Mouse (Mus musculus) retina, postnatal 1 day (tissue): ENCODE results near the gene Lrp1.

Experiments
- DNase-seq: peaks from one replicate; pipeline ENCODE4 v3.0.0-alpha.2; 2012

Lrp1 gene

DNA sequence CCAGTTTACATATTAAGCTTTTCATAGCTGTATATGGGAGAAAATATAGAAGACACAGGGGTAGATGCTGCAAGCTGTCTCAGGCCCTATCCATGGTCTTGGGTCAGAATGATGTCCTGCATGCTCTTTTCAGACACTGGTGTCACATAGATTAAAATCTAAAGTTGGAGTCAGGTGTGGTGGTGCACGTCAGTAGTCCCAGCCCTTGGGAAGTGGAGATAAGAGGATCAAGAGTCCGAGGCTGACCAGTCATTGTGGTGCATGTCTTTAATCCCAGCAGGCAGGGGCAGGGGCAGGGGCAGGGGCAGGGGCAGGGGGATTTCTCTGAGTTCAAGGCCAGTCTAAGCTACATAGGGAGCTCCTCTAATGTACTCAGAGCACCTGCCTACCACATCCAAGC, 24.8 kb upstream of the Lrp1 start:
- DNase-seq: no peak

DNA sequence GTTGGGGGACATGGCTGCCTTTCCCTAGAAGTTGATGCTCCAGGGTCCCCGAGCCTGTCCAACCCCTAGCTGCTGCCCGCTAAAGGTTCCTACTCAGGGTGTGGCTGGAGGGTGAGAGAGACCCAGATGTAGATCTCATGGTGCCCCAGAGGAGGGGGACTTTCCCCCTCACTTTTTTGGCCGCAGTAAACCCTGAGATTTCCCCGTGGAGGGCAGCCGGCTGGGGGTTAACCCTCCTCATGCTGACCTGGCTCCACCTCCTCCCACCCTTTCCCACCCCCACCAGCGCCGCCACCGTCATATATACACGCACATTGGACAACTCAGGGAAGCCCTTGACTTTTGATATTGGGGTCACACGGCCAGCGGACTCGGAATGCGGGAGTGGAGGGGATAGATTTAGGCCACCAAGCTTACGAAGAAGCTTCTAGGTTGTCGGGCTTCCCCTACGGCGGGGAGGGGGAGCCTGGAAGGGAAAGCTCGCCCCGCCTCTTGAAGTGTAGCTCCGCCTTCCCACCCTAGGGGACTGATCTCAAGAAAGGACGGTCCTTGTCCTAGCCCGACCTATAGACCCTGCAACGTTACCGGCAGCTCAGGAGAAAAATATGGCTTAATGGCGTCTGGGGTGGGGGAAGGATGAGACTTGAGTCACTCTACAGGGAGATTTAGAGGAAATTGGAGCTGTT, 22.7 kb upstream of the Lrp1 start:
- DNase-seq: peak; percentile 77

DNA sequence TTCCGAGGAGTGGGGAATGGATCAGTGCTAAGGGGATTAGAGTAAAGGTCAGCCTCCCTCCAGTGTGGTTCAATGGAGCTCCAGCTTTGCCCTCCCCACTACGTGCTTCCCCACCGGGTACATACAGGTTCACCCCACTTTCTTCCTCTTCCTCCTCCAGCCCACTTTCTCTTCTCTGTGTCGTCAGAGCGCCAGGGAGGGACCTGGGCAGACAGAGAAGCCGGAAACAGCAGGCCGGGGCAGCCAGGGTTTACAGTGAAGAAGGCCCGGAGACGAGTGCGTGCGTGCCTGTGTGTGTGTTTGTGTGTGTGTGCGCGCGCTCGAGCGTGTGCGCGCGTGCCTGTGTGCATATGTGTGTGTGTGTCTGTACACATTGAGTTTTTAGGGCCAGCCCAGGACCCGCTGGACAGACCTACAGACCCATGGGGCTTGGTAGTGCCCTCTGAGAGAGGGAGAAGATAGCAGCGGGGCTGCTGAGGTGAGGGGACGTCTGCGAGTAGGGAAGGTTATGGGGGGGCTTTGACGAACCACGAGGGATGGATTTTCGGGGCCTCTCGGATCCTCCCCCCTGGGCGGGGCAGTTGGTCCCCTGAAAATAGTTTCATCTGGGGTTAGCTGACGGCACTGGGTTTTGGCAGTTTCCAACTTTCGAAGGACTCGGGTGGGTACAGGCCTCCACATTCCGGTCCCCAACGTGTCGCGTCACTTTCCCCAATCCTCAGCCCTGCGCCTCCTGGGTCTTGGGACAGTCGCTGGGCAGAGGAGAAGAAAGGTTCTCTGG, 22.0 kb upstream of the Lrp1 start, which contains the start of gene Stat6:
Gene Stat6, plus strand, starts transcription at position 215 of the 781 bp plus-strand sequence.
- DNase-seq: peak; percentile 64

DNA sequence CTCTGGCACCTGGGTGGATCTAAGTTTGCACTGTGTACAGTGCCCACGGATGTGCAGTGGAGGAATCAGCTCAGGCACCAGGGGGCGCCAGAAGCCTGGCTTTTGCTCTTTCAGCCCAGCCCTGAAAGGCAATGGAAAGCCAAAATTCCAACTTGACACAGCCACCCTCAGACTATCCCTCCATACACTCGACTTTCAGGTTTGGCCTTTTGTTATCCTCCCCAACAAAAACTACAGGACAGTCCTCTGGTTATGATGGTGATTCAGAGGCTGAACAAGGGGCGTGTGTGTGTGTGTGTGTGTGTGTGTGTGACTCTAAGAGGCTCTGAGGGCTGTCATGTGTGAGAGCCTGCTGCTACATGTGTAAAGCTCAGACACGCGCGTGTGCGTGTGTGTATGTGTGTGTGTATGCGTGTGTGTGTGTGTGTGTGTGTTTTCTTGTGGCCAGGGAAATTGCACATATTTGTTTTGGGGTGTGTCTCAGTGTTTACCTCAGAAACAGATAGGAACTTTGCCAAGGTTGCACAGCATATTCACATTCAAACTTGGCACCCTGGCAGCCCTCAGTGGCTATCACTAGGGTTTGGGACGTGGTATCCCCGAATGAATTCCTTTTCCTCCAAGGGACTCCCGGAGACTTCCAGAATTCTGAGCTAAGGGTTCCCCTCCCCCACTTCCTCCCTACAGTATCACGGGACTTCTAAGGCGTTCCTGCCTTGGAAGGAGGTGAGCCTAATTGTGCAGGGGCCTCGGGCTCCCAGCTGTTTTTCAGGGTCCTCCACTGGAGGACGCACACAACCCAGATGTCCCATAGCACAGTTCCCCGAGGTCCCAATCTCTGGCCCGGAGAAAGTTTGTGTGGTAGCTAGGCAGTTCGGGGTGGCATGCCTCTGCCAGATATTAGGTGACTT, 21.2 kb upstream of the Lrp1 start:
- DNase-seq: peak; percentile 82

DNA sequence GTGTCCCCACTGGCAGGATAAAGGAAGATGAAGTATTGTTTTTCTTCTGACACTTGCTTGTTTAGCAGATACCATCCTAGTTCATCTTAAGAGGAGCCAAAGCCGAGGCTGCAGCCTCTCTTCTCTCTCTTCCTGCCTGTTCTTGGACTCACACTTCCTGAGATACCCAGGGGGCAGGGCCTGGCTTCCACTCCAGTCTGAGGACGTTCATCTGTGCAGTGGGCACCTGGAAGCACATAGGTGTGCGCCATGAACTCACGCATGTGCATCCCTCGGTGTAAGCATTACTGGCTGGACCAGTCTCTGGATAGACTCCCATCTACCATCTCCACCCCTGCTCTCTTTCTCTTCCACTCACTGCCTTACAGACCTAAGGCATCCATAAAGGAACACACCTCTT, 19.5 kb upstream of the Lrp1 start:
- DNase-seq: no peak

DNA sequence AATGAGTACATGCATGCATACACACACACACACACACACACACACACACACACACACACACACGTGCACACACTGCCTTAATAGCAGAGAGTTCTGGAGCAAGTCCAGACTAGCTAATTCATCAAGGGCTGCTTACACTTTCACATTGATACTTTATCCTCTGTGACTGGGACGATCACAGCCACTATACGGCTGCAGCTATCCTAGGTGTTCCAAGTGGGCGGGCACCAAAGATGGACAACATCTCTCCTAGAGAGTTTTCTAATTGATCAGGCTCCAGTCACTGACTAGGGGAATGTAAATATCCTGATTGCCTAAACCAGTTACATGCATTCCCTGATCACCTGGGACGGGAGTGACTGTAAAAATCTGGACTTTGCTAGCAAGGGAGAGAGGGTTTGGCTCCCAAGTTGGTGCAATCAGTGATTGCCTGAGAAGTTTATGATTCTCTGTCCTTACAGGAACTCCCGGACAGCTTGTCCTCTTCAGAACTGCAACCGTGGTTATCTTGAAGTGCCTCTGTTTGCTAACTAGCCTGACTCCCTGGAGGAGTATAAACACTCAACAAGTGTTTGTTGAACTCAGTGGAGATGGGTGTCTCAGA, 11.8 kb upstream of the Lrp1 start:
- no peak for DNase-seq

DNA sequence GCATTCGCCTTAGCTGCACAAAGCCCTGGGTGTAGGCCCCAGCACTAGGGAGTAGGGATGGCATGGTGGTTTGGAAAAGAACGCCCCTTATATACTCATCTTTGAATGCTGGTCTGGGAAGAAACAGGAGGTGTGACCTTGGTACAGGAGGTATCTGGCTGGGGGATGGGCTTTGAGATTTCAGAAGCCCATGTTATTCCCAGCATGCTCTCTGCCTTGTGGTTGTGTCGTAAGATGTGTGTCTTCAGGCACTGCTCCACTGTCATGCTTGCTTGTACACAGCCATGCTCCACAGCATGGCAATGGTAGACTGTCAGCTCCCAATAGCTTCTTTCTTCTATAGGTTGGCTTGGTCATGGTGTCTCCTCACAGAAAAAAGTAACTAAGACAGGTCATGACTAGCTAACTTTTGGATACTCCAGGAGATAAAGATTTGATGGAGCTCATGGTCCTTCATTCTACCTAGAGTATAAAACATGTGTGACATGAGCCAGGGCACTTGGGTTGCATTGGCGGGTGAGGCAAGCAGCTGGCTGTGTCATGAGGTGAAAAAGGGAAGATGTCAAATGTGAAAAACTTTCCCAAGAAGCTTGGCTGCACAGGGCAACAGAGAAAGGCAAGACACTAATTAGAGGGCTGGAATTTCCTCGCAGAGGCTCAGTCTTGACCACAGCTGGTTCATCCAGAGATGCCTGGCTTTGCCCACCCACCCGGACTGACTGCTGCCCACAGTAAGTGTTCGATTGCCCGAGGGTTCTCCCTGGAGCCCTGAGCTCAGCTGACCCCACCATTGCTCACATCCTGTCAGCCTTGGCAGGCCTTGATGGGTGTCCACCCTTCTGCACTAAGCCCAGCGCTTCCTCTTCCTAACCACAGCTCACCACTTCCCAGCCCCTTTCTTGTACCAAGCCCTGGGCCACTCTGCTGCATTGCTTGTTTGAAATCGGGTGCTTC, 10.6 kb upstream of the Lrp1 start:
- DNase-seq: no peak

DNA sequence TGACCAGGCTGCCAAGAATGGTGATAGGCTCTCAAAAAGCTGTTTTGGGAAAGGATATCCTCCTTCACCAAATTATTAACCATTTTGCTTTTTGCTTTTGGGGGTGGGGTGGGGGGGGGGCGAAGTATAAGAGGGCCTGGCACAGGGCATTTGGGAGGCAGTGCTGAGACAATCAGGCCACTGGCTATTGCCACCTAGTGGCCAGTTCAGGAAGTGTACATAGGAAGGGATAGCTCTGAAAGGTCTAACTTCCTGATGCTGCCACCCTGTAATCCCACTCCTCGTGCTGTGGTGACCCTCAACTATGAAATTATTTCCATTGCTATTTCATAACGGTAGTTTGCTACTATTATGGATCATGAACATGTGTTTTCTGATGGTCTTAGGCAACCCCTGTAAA, 5.5 kb upstream of the Lrp1 start:
- DNase-seq: peak; percentile 45

DNA sequence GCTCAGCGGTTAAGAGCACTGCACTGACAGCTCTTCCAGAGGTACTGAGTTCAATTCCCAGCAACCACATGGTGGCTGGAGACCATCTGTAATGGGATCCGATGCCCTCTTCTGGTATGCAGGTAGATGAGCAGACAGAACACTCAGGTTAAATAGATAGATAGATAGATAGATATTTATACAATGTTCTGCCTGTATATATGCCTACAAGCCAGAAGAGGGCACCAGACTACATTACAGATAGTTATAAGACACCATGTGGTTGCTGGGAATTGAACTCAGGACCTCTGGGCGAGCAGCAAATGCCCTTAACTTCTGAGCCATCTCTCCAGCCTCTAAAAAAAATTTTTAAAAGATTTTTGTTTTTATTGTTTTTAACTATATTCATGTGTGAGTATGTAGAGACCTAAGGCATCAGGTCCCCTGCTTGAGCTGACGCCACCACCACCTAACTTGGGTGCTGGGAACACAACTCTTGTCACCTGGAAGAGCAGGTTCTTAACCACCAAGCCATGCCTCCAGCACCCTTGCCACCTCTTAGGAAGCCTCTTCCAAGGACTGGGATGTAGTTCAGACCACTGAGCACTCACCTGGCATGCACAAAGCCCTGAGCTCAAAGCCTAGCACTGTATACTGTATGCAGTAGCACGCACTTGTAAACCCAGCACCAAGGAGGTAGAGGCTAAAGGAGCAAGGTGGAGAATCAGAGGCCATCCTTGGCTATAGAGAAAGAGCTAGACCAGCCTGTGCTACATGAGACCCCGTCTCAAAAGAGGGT, 2.7 kb upstream of the Lrp1 start:
- no peak for DNase-seq

DNA sequence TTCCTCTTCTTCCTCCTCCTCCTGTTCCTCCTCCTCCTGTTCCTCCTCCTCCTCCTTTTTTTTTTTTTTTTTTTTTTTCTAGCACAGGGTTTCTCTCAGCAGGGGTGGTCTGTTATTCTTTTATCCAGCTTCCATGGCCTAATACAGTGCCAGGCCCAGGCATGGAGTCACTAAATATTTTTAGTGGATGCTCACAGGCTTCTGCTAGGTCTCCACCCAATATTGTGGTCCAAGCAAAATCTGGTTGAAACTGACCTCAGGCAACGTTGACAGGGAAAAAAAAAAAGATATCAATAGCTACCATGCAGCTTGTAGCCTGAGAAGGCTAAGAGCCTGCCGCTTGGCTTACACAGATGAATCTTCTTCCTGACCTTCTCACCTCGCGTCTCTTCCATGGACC, 1.7 kb upstream of the Lrp1 start:
- no peak for DNase-seq

DNA sequence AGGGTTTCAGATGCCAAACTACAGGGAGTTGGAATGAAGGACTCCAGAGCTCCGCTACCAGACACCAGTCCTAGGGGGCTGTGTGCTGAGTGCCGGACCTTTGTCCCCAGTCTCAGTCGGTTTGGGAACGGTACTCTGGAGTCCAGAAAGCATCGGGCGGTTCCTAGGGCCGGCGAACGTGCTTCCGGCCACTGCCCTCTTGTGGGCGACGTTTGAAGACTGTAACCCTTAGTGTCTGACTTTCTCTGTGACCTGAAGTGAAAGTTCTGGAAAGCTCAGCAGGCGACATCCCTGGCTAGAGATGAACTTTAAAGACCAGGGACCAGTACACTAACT, 1.1 kb upstream of the Lrp1 start:
- peak; percentile 75 for DNase-seq

DNA sequence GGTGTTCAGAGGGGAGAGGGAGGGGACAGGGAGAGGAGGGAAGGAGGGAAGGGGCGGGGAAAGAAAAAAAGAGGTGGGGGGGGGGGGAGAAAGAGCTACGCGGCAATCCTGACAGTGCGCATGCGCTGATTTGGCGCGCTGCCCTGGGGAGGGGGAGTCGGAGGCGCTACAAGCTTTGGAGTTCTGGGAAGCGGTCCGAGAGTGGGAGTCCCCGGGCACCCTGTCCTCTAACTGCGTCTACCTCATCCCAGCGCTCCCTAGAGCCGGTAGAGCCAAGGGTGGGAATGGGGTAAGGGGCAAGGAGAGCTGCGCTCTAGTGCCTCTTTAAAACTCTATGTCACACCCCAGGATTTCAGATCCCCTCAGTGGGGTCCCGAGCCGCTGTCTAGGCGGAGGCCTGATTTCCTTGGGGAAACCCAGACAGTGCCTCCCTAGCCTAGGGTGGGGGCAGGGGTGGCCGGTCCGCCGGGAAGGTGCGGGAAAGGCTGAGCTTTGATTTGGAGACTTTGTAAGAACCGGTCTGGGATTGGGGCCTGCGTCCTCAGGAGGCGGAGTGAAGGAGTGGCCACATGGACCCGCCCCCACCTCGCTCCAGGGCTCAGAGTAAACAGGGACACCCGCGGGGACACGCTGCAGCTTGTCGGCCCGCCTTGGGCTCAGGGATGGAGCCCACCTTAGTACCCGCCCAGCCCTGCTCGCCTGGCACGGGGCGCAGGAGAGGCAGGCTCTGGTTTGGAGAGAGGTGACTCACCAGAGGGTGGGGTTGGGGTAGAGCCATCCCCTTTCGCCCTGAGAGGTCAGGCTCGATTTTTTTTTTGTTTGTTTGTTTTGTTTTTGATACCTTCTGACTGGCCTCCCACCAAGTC, 476 bp upstream of the Lrp1 start:
- DNase-seq: peak; percentile 92

DNA sequence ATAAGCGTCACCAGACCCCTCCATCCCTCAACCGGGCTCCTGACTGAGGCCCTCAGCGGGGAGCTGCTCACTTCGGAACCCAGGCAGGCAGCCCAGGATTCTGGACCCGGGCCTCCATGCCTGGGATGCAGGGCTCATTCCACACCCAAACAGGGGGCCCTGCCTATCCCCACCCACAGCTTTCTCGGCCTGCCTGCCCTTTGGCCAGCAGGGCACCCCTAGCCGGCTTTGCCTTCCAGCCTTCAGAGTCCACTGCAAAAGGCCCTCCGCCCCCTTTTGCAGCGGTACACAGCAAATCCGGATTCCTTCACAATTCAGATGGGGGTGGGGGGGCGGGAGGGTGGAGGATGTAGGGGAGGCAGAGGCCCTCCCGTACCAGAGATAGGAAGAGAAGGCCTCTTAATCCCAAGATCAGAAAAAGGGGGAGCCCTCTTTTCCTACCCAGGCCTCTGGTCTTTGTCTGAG, 975 bp downstream of the Lrp1 start:
- peak; percentile 55 for DNase-seq

DNA sequence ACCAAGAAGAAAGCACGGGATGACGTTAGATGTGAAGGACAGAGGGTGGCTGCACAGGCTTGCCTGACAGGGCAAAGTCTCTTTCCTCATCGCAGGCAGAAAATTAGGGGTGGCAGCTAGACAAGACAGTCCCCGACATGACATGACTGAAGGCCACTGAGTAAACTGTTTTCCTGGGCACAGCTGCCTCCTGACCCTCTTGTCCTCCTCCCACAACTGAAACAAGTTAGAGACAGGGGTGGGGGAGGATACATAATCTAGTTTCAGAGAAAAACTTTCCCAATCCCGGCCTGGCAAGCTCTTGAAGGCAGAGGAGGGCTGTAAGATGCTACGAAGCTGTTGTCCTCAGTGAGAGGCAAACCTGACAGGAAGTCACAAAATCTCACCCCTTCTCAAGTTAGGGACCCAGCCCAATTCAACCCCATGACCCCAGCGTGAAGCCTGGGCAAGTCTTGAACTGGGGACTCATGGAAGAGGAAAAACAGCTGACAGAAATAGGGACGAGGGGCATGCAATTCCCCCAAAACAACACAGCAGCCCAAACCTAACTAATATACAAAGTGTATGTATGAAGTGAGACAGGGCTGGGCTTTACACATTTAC, 1.7 kb downstream of the Lrp1 start:
- no peak for DNase-seq

DNA sequence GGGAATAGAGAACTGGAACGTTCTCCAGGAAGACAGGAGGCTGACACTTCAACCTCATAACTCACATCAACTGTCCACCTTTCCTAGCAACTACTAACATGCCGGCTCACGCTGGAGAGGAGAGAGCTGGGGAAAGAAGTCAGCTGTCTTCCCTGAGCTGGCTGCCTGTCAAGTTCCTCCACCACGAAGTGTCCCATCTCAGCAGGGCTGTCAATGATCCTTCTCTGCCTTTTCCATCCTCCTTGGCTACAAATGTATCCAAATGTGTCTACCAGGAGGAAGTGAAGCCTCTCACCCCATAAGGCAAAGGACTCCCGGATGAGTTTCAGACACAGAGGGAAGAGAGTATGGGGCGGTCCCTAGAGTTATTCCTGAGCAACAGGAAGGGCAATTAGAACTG, 2.8 kb downstream of the Lrp1 start:
- DNase-seq: no peak

DNA sequence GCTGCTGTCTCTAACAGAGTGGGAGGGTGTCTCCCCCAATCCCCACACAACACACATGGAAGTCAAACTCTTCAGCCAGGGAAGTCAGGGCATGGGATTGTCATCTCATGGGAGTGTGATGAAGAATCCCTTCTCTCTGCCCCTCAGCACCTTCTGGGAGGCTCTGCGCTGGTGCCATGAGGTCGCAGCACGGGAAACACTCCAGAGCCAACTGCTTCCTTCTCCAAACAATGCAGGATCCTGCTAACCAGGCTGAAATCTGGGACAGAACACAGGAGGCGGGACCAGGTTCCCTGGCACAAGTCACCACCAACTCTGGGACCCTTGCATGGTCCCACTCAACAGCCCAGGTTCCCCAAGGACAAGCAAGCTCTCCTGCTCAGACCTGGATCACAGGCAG, 3.7 kb downstream of the Lrp1 start:
- DNase-seq: no peak

DNA sequence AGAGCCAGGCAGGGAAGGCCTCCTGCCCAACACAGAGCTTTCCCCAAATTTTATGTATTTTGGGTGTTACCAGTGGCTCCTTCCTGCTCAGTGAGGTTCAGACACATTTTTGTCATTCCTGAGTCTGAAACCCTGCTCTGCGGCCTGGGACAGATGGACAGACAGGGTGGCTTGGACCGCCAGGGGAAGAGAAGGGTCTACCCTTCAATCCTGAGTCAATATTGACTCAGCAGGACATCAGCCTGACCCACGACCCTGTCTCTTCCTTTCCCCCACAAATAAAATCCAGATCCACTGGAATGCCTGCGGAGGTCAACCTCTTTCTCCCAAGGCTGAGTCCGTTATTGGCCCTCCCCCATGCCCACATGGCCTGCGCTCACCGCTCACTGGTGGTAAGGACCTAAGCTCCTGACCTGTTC, 4.7 kb downstream of the Lrp1 start:
- DNase-seq: no peak

DNA sequence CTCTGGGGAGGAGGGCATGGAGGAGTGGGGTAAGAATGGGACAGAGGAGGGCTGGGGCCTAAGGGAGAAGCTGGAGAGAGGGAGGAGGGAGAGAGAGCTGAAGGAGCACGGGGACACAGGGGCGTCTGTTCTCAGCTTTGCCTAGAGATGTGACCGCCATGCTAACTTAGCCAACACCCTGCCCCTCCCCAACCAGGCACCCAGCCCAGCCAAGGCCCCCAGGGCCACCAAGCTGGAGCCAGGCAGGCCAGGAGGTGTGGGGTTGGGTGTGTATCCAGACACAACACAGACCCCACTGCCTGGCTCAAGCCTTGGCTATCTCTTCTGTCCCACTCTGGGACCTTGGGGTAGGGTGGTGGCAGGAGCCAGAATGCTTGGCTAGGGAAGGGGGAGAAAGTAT, 5.4 kb downstream of the Lrp1 start:
- DNase-seq: no peak

DNA sequence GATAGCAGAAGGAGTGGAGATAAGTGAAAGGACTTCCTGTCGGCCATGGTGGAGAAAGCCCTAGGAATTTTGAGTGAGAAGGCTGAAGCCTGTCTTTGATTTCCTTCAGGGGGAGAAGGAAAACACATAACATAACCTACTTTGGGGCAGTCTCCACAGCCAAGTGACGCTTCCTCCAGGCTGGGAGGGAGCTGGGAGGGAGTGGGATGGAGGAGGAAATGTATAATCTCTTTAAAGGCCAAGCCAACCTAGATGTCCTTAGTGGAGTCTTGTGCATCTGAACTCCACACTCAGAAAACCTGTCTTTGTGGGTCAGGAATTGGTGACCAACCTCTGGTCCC, 5.9 kb downstream of the Lrp1 start:
- DNase-seq: no peak
